Mouse (Mus musculus): ENCODE measurements around the gene Fars2.
A peak's percentile ranks its signal among the peaks of the same experiment; 100 is the strongest.

The Fars2 gene

GRCm38 (mm10) chr13:36117143-36118014 is at the start of gene Fars2, which contains the start of gene Lyrm4:
Gene Fars2, plus strand, starts transcription at chr13:36117412.
Gene Lyrm4, minus strand, starts transcription at chr13:36117526.
- DNase-seq (ENCODE audit: extremely low spot score, low read depth, low spot score): peak; percentile 44

GRCm38 (mm10) chr13:36074484-36074883 is 42.7 kb upstream of the Fars2 start:
- no peak for DNase-seq (ENCODE audit: extremely low spot score, low read depth, low spot score)

GRCm38 (mm10) chr13:36081591-36081990 is 35.6 kb upstream of the Fars2 start:
- DNase-seq (ENCODE audit: extremely low spot score, low read depth, low spot score): no peak

- DNase-seq (ENCODE audit: extremely low spot score, low read depth, low spot score): no peak
Observed at GRCm38 (mm10) chr13:36084701-36085100, 32.5 kb upstream of the Fars2 start.

GRCm38 (mm10) chr13:36085971-36086370 is 31.2 kb upstream of the Fars2 start:
- DNase-seq (ENCODE audit: extremely low spot score, low read depth, low spot score): no peak

- no peak for DNase-seq (ENCODE audit: extremely low spot score, low read depth, low spot score)
Observed at GRCm38 (mm10) chr13:36086608-36087391, 30.4 kb upstream of the Fars2 start.

GRCm38 (mm10) chr13:36087427-36087826 is 29.8 kb upstream of the Fars2 start:
- DNase-seq (ENCODE audit: extremely low spot score, low read depth, low spot score): no peak

GRCm38 (mm10) chr13:36088168-36088567 is 29.0 kb upstream of the Fars2 start:
- DNase-seq (ENCODE audit: extremely low spot score, low read depth, low spot score): no peak

- DNase-seq (ENCODE audit: extremely low spot score, low read depth, low spot score): no peak
Observed at GRCm38 (mm10) chr13:36096684-36097383, 20.4 kb upstream of the Fars2 start.

GRCm38 (mm10) chr13:36105591-36105990 is 11.6 kb upstream of the Fars2 start:
- DNase-seq (ENCODE audit: extremely low spot score, low read depth, low spot score): no peak

- DNase-seq (ENCODE audit: extremely low spot score, low read depth, low spot score): no peak
Observed at GRCm38 (mm10) chr13:36108528-36108927, 8.7 kb upstream of the Fars2 start.

- no peak for DNase-seq (ENCODE audit: extremely low spot score, low read depth, low spot score)
Observed at GRCm38 (mm10) chr13:36111331-36111730, 5.9 kb upstream of the Fars2 start.

- no peak for DNase-seq (ENCODE audit: extremely low spot score, low read depth, low spot score)
Observed at GRCm38 (mm10) chr13:36113181-36113580, 4.0 kb upstream of the Fars2 start.

- no peak for DNase-seq (ENCODE audit: extremely low spot score, low read depth, low spot score)
Observed at GRCm38 (mm10) chr13:36116520-36117142, 581 bp upstream of the Fars2 start.

- DNase-seq (ENCODE audit: extremely low spot score, low read depth, low spot score): no peak
Observed at GRCm38 (mm10) chr13:36119684-36120083, 2.5 kb downstream of the Fars2 start.

- DNase-seq (ENCODE audit: extremely low spot score, low read depth, low spot score): no peak
Observed at GRCm38 (mm10) chr13:36120606-36121005, 3.4 kb downstream of the Fars2 start.

- DNase-seq (ENCODE audit: extremely low spot score, low read depth, low spot score): no peak
Observed at GRCm38 (mm10) chr13:36129360-36130054, 12.3 kb downstream of the Fars2 start.

GRCm38 (mm10) chr13:36131401-36131800 is 14.2 kb downstream of the Fars2 start:
- no peak for DNase-seq (ENCODE audit: extremely low spot score, low read depth, low spot score)

GRCm38 (mm10) chr13:36131992-36132649 is 14.9 kb downstream of the Fars2 start:
- DNase-seq (ENCODE audit: extremely low spot score, low read depth, low spot score): no peak

GRCm38 (mm10) chr13:36139703-36140102 is 22.5 kb downstream of the Fars2 start:
- no peak for DNase-seq (ENCODE audit: extremely low spot score, low read depth, low spot score)

Measured in hindlimb bud, embryonic 11.5 days (tissue).